Mouse (Mus musculus) heart, embryonic 10.5 days (tissue): Measurements from ENCODE around the gene Pkmyt1. TPM values are rescaled to one million over a fixed set of nuclear protein-coding genes. Genes with fewer than 3 reads are reported as not detected.

Experiments used
- DNase-seq: peaks from one replicate; pipeline ENCODE4 v3.0.0-alpha.2; 2017; ENCODE audit warnings: low spot score
- H3K27ac ChIP-seq: fragments of 300-500 bp; sonication (generic); 2 replicates; pipeline ENCODE4 v1.5.1; 2016; ENCODE audit warnings: mild to moderate bottlenecking
- H3K27me3 ChIP-seq: fragments of 300-500 bp; sonication (generic); 2 replicates; pipeline ENCODE4 v1.6.1; 2016; ENCODE audit warnings: mild to moderate bottlenecking; ENCODE audit not compliant: poor library complexity, insufficient read depth, severe bottlenecking
- H3K36me3 ChIP-seq: fragments of 300-500 bp; sonication (generic); 2 replicates; pipeline ENCODE4 v1.6.1; 2016; ENCODE audit warnings: mild to moderate bottlenecking, moderate library complexity
- H3K4me1 ChIP-seq: fragments of 300-500 bp; sonication (generic); 2 replicates; pipeline ENCODE4 v1.6.1; 2016; ENCODE audit warnings: mild to moderate bottlenecking
- H3K4me3 ChIP-seq: fragments of 300-500 bp; sonication (generic); 2 replicates; pipeline ENCODE4 v1.5.1; 2016; ENCODE audit warnings: mild to moderate bottlenecking, moderate library complexity
- H3K9me3 ChIP-seq: fragments of 300-500 bp; sonication (generic); 2 replicates; pipeline ENCODE4 v1.6.1; 2016; ENCODE audit warnings: mild to moderate bottlenecking, moderate library complexity
- WGBS: fragments of 180-500 bp; shearing (Covaris S2); methylation state at CpG from one replicate; pipeline ENCODE4 v1.1.7; 2016; 5-methylcytosine and 5-hydroxymethylcytosine counted together
- polyA plus RNA-seq: library from polyadenylated mRNA; unstranded; fragments of >200 nt; fragmentation: Nextera tagmentation; extraction: Ambion mirVana; gene quantifications from 2 replicates; pipeline ENCODE4 v1.2.1, GENCODE M21; 2016

The Pkmyt1 gene
- polyA plus RNA-seq, 1 experiment from 2014 or later, result 53.2 TPM

DNA sequence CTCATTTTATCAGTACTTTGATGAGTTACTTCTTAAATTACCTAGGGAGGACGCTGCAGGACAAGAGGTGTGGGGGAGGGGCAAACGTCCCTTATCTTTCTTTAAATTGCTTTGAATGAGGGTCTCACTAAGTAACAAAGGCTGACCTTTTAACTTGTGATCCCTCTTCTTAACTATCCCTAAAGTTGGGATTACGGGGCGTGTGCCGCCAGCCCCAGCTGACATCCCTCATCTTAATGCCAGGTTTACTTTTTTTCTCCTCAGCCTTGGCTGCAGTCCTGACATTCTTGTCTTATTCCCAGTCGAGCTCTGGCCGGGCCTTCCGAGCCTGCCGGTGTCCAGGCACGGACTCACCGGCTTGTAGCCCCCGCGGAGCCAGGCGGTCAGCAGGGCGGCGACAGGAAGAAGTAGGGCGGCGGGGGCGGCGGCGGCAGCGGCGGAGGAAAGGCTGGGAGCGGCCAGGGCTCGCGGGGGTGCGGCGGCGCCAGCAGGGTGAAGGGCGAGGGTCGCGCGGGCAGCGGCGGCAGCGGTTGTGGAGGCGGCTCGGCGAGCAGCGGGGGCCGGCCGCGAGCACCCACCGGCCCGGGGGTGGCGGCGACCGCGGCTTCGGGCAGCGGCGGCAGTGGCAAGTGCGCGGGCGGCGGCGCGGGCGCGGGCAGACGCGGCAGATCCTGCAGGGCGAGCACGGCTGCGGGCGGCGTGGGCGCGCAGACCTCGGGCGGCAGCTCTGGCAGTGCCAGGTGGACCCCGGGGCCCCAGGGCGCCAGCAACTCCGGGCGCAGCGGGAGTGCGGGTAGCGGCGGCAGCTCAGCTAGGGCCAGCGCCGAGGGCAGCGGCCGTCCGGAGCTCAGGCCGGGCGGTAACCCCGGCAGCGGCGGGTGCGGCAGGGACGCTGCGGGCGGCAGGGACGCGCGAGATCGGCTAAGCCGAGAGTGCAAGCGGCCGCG is 26.7 kb upstream of the Pkmyt1 start:
- peaks cover 79% of the 10 kb centered on the region for H3K27me3 ChIP-seq
- peak overlapping the region; percentile 69 for H3K27ac ChIP-seq
- WGBS, result 2% methylated on average over 94 of the region's 101 CpGs
- no peak for DNase-seq
- peak overlapping the region; percentile 82 for H3K4me3 ChIP-seq
- H3K4me1 ChIP-seq, result peaks cover 17% of the 10 kb centered on the region
- no peaks in the 10 kb centered on the region for H3K9me3 ChIP-seq
- no peaks in the 10 kb centered on the region for H3K36me3 ChIP-seq

DNA sequence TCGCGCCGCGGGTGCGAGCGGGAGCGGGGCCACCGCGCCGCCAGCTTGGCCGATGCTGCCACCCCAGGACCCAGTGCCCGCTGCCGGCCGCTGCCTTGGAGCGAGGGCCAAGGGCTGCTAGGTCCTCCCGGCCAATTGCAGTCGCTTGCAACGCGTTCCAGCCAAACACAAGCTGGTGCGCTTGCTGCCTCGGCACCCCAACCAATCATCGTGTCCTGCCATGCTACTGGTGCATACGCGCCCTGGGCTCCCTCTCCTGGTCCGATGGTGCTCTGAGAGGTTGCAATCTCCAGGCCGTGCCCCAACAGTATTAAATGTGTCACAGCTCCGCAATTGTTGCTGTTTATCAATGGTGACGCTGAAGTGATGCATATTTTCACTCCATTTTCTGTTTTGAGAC is 26.1 kb upstream of the Pkmyt1 start:
- Histone ChIP-seq H3K4me1 (peaks cover 17% of the 10 kb centered on the region), H3K36me3 (no peaks in the 10 kb centered on the region), H3K27me3 (peaks cover 76% of the 10 kb centered on the region), H3K4me3 (peak overlapping the region; percentile 82), H3K9me3 (no peaks in the 10 kb centered on the region), H3K27ac (peak overlapping the region; percentile 69)
- peak; percentile 96 for DNase-seq
- under 1% methylated on average over 27 of the region's 28 CpGs for WGBS

DNA sequence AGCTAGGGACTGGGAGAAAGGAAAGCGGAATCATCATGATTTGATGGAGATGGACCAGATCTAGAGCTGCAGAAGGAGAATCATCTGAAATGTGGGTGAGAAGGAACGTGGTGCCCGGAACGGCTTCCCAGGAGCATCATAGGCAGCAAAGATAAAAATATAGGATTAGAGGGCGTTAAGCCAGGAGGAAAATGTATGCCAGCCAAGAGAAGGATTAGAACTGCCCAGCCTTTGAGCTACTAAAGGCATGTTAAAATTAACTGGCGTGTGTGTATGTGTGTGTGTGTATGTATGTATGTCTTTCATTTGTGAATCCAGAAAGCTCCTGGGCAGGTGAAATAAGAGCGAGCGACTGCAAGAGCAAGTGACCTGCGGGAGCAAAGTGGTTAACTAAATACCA is 22.8 kb upstream of the Pkmyt1 start:
- WGBS, result 82% methylated on average over 9 of the region's 9 CpGs
- no peak for DNase-seq
- no peak overlapping the region for H3K4me3 ChIP-seq
- peaks cover 79% of the 10 kb centered on the region for H3K27me3 ChIP-seq
- H3K36me3 ChIP-seq, result no peaks in the 10 kb centered on the region
- no peaks in the 10 kb centered on the region for H3K9me3 ChIP-seq
- H3K27ac ChIP-seq, result no peak overlapping the region
- peaks cover 11% of the 10 kb centered on the region for H3K4me1 ChIP-seq

DNA sequence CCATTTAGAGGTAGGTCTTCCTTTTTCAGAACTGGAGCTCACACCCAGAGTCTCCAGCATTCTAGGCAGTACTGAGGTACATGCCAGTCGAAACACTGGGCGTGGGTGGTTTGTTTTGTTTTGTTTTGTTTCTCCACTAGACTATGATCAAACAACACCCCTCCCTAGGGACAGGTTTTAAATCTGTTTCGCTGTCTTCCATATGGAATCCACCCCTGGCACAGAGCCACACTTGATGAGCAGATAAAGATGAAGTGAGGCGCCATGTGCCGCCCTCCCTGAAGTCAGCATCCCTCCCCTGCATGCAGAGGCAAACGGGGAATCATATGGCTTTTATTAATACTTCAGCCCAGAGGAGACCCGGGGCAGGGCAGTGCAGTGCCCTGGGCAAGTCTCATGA is 21.4 kb upstream of the Pkmyt1 start:
- Histone ChIP-seq H3K4me1 (peaks cover 2% of the 10 kb centered on the region; the same call in 1 of the 2 replicates), H3K27me3 (peaks cover 76% of the 10 kb centered on the region), H3K4me3 (no peak overlapping the region), H3K27ac (no peak overlapping the region), H3K9me3 (no peaks in the 10 kb centered on the region), H3K36me3 (no peaks in the 10 kb centered on the region)
- DNase-seq, result no peak
- WGBS, result 58% methylated on average over 7 of the region's 7 CpGs

DNA sequence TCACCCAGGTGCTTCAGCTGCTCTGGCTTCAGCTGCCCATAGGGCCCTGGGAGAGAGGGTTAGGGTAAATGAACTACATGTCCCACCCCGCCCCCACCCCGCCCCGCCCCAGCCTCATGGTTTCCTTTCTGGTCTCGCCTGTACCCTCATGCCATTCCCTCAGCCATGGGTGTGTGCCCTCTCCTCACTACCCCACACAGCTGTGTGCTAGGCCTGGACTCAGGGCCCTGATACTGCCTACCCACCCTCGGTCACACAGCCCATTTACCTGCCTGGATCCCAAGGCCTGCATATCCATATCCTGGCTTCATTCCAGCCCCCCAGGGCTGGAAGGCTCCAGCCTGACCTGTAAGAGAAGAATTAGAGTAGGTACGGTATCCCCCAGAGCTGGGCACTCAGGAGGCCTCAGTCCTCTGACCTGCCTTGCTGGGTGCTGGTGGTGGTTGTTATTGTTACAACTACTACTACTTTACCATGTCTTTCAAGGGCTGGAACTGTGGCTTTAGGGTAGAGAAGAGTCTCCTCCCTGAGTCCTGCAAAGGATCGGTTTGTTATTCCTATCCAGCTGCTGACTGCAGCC is 20.5 kb upstream of the Pkmyt1 start:
- Histone ChIP-seq H3K27ac (no peak overlapping the region), H3K4me1 (no peaks in the 10 kb centered on the region), H3K4me3 (no peak overlapping the region), H3K36me3 (no peaks in the 10 kb centered on the region), H3K9me3 (no peaks in the 10 kb centered on the region), H3K27me3 (peaks cover 75% of the 10 kb centered on the region)
- WGBS, result 75% methylated on average over 7 of the region's 7 CpGs
- no peak for DNase-seq

DNA sequence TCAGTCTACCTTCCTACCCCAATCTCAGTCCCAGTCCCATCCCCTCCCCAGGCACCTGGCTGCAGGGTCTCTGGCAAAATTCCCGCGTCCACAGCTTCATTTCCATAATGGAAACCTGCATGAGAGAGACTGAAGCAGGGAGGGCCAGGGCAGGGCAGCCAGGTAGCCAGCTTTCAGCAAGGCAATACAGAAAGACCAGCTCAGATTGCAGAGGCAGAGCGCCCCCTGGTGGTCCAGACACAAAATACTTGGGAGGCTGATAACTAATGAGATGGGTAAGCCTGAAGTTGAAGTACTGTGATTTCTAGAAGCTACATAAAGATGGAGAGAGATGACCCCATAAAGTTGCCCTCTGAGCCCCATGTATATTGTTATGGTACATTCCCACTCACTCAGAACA is 19.9 kb upstream of the Pkmyt1 start:
- Histone ChIP-seq H3K27me3 (peaks cover 71% of the 10 kb centered on the region), H3K36me3 (no peaks in the 10 kb centered on the region)

DNA sequence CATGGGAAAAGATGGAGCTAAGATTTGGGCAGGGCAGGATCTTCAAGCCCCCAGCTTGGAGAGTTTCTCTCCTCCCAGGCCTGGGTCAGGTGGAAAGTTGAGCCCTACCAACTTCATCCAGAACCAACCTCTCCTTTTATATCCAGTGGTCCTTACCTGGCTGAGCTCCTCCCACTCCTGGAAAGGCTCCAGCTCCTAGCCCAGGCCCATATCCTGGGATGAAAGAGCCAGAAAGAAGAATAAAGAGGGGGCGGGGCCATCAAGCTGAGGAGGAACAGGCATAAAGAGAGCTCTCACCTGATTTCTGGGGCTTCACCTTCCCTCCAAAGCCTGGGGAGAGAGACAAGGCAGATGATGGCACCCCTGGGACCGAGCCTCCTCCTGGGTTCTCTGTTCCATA is 9.1 kb upstream of the Pkmyt1 start:
- H3K4me3 ChIP-seq, result no peak overlapping the region
- no peak overlapping the region for H3K27ac ChIP-seq
- DNase-seq, result no peak
- peaks cover 55% of the 10 kb centered on the region for H3K27me3 ChIP-seq
- WGBS, result 55% methylated on average over 2 of the region's 2 CpGs
- H3K4me1 ChIP-seq, result peaks cover 3% of the 10 kb centered on the region; the same call in 1 of the 2 replicates
- no peaks in the 10 kb centered on the region for H3K36me3 ChIP-seq
- H3K9me3 ChIP-seq, result no peaks in the 10 kb centered on the region

More for the DNA sequence above, 19.9 kb upstream of the Pkmyt1 start:
- Histone ChIP-seq H3K9me3 (no peaks in the 10 kb centered on the region), H3K4me3 (no peak overlapping the region), H3K27ac (no peak overlapping the region), H3K4me1 (no peaks in the 10 kb centered on the region)
- peak; percentile 88 for DNase-seq
- WGBS, result 0% methylated on average over 3 of the region's 3 CpGs

DNA sequence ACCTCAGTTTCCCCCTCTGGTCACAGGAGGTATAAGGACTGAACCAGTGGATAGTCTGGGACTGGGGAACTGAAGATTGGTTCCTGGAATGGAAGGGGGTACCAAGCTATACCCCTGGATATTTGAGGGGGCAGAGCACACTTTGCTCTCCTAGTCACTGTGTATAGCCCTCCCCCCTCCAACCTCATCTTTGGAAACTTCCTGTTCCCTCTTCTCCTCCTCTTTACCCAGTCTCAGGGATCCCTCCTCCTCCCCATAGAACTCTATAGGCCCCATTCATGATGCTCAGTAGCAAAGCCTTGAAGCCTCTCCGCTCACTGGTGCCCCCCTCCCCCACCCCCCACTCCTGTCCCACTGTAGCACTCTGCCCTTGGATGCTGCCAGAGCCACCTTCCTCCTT is 6.7 kb upstream of the Pkmyt1 start:
- Histone ChIP-seq H3K27ac (no peak overlapping the region), H3K9me3 (no peaks in the 10 kb centered on the region), H3K36me3 (no peaks in the 10 kb centered on the region), H3K4me1 (peaks cover 7% of the 10 kb centered on the region; the same call in 1 of the 2 replicates), H3K27me3 (peaks cover 39% of the 10 kb centered on the region), H3K4me3 (no peak overlapping the region)
- no peak for DNase-seq
- 42% methylated on average over 1 of the region's 1 CpGs for WGBS

DNA sequence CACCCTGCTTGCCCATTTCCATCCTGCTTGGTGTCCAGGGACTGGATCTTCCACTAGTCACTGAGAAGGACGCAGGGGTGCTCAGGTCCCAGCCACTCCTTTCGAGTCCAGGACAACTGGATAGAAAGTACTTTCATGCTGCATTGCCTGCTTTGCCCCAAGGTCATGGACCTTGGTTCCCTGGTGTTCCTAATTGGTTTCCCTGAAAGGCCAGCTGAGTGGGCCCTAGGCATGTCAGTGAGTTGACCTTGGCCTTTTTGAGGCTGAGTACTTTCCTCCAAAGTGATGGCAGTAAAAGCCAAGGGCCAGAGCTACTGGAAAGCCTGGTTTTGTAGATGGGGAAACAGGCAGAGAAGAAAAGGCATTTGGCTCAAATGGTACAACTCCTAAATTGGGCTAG is 4.2 kb upstream of the Pkmyt1 start:
- DNase-seq, result no peak
- H3K27ac ChIP-seq, result no peak overlapping the region
- no peaks in the 10 kb centered on the region for H3K9me3 ChIP-seq
- H3K27me3 ChIP-seq, result peaks cover 36% of the 10 kb centered on the region
- H3K36me3 ChIP-seq, result no peaks in the 10 kb centered on the region
- H3K4me3 ChIP-seq, result no peak overlapping the region
- 77% methylated on average over 2 of the region's 2 CpGs for WGBS
- H3K4me1 ChIP-seq, result peaks cover 20% of the 10 kb centered on the region

DNA sequence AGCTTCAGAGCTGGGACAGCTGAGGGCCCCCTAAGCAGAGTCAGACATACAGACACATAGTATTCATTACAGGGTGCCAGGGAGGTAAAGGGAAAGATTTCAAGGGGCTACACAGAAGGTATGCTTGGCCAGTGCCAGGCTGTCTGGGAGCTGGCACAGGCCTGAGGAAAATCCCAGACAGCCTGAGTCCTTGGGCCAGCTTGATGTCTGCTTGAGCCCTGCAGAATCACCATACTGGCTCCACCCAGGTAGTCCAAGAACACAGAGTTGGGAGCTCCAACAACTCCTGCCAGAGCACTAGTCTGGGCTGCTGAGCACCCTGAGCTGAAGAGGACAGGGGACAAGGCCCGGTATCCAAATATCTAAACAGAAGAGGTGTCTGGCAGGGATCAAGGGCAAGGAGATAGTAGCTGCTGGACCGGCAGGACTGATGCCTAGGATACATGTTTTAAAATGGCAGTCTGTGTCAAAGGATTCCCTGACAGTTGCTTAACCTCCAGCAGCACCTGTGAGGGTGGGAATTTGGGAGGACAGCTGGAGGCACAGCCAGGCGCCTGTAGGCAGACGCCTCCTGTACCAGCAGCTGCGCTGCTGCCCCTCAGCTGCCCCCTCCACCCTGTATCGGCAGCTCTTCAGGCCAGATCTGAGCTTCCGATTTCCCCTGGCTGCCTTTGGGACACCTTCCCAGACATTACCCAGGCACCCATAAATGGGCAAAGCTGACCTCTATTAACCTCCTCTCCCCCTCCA is 3.6 kb upstream of the Pkmyt1 start, which contains the start of gene 1520401A03Rik:
Gene 1520401A03Rik, minus strand, starts transcription at position 408 of the 750 bp plus-strand sequence.
- H3K9me3 ChIP-seq, result no peaks in the 10 kb centered on the region
- peaks cover 31% of the 10 kb centered on the region for H3K27me3 ChIP-seq
- 66% methylated on average over 7 of the region's 7 CpGs for WGBS
- no peaks in the 10 kb centered on the region for H3K36me3 ChIP-seq
- H3K27ac ChIP-seq, result no peak within 1 kb of the TSS
- no peak within 1 kb of the TSS for H3K4me3 ChIP-seq
- DNase-seq, result no peak
- peaks cover 27% of the 10 kb centered on the region for H3K4me1 ChIP-seq

DNA sequence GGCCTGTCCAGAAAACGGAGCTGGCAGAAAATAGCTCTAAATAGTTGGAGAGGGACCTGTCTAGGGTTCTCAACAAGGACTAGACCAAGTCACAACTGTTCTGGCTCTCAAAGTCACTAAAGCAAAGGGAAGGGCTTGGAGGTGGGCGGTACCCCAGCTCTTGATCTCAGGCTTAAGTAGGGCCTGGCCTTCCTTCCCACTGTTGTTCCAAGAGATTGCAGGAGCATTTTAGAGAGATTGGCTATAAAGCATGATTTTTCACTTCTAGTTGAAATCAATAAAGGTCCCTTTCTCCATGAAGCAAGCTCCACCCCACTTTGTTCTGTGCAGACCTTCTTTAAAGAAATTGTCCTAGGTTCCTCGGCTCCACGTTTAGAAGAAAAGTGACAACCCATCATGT is 659 bp upstream of the Pkmyt1 start:
- DNase-seq, result no peak
- Histone ChIP-seq H3K4me1 (peaks cover 23% of the 10 kb centered on the region), H3K27me3 (peaks cover 13% of the 10 kb centered on the region), H3K9me3 (no peaks in the 10 kb centered on the region), H3K36me3 (no peaks in the 10 kb centered on the region), H3K4me3 (peak overlapping the region; percentile 89), H3K27ac (peak overlapping the region; percentile 97)
- 50% methylated on average over 4 of the region's 4 CpGs for WGBS

DNA sequence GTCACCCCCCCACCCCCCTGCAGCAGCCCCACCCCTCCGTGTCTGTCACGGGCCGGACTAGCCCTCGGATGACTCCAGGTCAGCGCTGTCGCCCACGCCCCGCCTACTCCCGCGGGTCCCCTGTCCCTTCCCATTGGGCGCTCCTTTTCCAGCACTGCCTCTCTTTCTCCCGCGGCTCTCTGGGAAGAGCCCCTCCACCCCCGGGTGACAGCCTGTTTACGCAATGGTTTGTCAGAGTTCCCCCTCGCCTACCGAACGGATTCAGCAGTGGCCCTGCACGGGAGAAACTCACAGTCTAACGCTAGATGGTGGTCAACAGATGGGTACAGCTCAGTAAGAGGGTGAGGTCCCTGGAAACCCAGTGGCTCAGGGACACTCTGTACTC is 614 bp downstream of the Pkmyt1 start:
- Histone ChIP-seq H3K4me1 (peaks cover 23% of the 10 kb centered on the region), H3K9me3 (no peaks in the 10 kb centered on the region), H3K36me3 (no peaks in the 10 kb centered on the region), H3K27me3 (peaks cover 2% of the 10 kb centered on the region; the same call in 1 of the 2 replicates), H3K4me3 (peak overlapping the region; percentile 89), H3K27ac (peak overlapping the region; percentile 97)
- WGBS, result 1% methylated on average over 20 of the region's 20 CpGs
- peak; percentile 97 for DNase-seq

DNA sequence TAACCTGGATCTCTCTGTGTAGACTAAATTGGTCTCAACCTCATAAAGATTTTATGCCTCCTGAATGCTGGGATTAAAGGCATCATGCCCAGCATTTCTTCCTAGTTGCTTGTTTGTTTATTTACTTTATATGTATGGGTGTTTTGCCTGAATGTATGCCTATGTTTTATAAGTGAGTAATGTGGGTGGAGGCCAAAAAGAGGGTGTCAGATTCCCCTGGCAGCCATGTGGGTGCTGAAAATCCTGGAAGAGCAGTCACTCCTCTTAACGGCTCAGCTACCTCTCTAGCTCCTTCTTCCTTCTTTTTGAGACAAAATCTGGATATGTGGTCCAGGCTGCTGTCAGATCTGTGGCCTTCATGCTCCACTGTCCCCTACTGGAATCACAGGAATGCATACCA is 4.3 kb downstream of the Pkmyt1 start:
- H3K9me3 ChIP-seq, result no peaks in the 10 kb centered on the region
- no peak for DNase-seq

More for the DNA sequence above, 4.3 kb downstream of the Pkmyt1 start:
- H3K27ac ChIP-seq, result no peak overlapping the region
- H3K36me3 ChIP-seq, result peaks cover 20% of the 10 kb centered on the region
- H3K4me3 ChIP-seq, result no peak overlapping the region
- 65% methylated on average over 1 of the region's 1 CpGs for WGBS
- H3K4me1 ChIP-seq, result peaks cover 19% of the 10 kb centered on the region
- peaks cover 2% of the 10 kb centered on the region; the same call in 1 of the 2 replicates for H3K27me3 ChIP-seq
